Mouse (Mus musculus) spleen, adult 18-20 months (tissue): ENCODE measurements around the gene Bmp2.

ENCODE experiments used
- DNase-seq, 2 experiments: peaks; one replicate each; pipeline ENCODE4 v3.0.0; 2022; ENCODE audit warnings: mixed read lengths in 2 of 2

Bmp2 gene

GRCm38 (mm10) chr2:133565995-133566710, 14.2 kb downstream of the Bmp2 start:
- DNase-seq: no peak

GRCm38 (mm10) chr2:133591562-133592255, 39.8 kb downstream of the Bmp2 start:
- DNase-seq: no peak
